Mouse (Mus musculus) myocyte (in vitro differentiated cells): ENCODE measurements around the gene Gnai1.

Source experiments
- MAX ChIP-seq: IDR thresholded peaks from one replicate; pipeline ENCODE4 v1.6.1; 2011; ENCODE audit warnings: low read depth, mild to moderate bottlenecking, control low read depth
- MYOD1 ChIP-seq, 3 experiments: IDR thresholded peaks; one replicate each; pipeline ENCODE4 v1.6.1; 2011; ENCODE audit warnings: control low read depth in 2 of 3, low read depth in 2 of 3, mild to moderate bottlenecking in 2 of 3, moderate library complexity in 1 of 3; ENCODE audit not compliant: insufficient read length in 2 of 3, control insufficient read depth in 1 of 3
- MYOG ChIP-seq, 3 experiments: IDR thresholded peaks; one replicate each; pipeline ENCODE4 v1.6.1; 2011; ENCODE audit warnings: control low read depth in 2 of 3, low read depth in 2 of 3, mild to moderate bottlenecking in 2 of 3; ENCODE audit not compliant: insufficient read length in 2 of 3, control insufficient read depth in 1 of 3, insufficient read depth in 1 of 3
- POLR2A ChIP-seq: IDR thresholded peaks from one replicate; pipeline ENCODE4 v1.6.1; 2011; ENCODE audit warnings: low read depth, mild to moderate bottlenecking, control low read depth, moderate library complexity; ENCODE audit not compliant: insufficient read length
- REST ChIP-seq: IDR thresholded peaks from one replicate; pipeline ENCODE4 v1.6.1; 2011; ENCODE audit warnings: mild to moderate bottlenecking, control low read depth, moderate library complexity; ENCODE audit not compliant: insufficient read depth, insufficient read length
- USF1 ChIP-seq: IDR thresholded peaks from one replicate; pipeline ENCODE4 v1.6.1; 2011; ENCODE audit warnings: low read depth, mild to moderate bottlenecking, control low read depth, moderate library complexity

DNA sequence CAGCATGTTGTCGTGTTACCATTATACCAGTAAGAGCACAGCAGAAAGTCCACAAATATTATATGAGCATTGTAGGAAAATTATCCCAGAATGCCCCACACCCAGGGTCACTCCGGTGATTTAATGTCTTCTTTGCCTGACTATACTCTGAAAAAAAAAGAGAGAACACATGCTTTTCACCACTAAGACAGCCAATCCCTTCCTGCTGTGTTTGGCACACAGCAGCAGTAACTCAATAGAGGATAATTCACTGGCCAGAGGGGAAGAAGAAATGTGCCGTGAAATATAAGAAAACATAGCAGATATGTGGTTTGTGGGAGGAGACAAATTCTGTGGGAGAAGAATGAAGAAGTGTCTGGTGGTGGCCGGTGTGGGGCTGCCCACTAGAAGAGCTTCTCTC, 41.3 kb downstream of the Gnai1 start:
- no peak for TF ChIP-seq POLR2A
- no peak for TF ChIP-seq USF1
- no peak for TF ChIP-seq MYOD1 (IDR thresholded peaks at IDR 0.05; ENCODE audit: control insufficient read depth in 1 of 3, insufficient read length in 2 of 3, low read depth in 2 of 3)
- no peak for TF ChIP-seq MYOG (IDR thresholded peaks at IDR 0.05; ENCODE audit: control insufficient read depth in 1 of 3, insufficient read depth in 1 of 3, insufficient read length in 2 of 3, low read depth in 2 of 3)
- TF ChIP-seq REST: no peak
- TF ChIP-seq MAX: no peak
